Mouse (Mus musculus): ENCODE data around the gene Sh3rf3. TPM values are rescaled to one million over a fixed set of nuclear protein-coding genes. Genes with fewer than 3 reads are reported as not detected.

Sh3rf3 gene
- polyA plus RNA-seq, 1 experiment from 2014 or later = not detected

DNA sequence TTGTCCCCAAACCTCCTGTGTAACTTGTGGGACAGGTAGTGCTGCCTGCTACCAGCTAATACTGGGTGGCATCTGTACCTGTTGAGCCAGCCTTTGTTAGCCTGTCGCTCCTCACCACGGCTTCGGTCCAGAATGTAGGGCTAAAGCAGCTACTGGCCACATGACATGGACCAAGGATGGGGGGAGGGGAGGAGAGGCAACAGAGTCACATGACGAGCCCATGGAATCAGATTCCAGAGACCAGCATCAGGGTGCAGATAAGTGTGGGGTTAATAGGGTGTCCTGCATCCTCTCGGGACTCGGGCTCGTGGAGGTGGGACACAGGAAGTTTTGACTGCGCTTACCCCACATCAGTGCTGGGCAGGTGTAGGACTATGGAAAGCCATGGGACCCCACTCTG lies 292.7 kb downstream of the Sh3rf3 start:
- Histone ChIP-seq H3K4me2 (ENCODE audit: low read depth, low read length) (no peak overlapping the region), H3K27me3 (ENCODE audit: insufficient read depth, low read length) (no peaks in the 10 kb centered on the region), H3K27ac (ENCODE audit: low read depth) (no peak overlapping the region), H3K9me3 (ENCODE audit: low read length) (no peaks in the 10 kb centered on the region), H3K9ac (replicated peaks) (no peak overlapping the region), H3K36me3 (replicated peaks; ENCODE audit: insufficient read depth, low read length) (no peaks in the 10 kb centered on the region), H3K4me1 (ENCODE audit: insufficient read depth) (no peaks in the 10 kb centered on the region), H3K4me3 (ENCODE audit: low read depth, low read length) (no peak overlapping the region)
- 74% methylated on average over 8 of the region's 8 CpGs for WGBS (ENCODE audit: insufficient replicate concordance)
- ATAC-seq (no peak), DNase-seq (no peak)
- TF ChIP-seq EP300 (IDR thresholded peaks at IDR 0.05; ENCODE audit: low read depth) = no peak
- no peak for TF ChIP-seq CTCF (IDR thresholded peaks at IDR 0.05; ENCODE audit: low read depth)

DNA sequence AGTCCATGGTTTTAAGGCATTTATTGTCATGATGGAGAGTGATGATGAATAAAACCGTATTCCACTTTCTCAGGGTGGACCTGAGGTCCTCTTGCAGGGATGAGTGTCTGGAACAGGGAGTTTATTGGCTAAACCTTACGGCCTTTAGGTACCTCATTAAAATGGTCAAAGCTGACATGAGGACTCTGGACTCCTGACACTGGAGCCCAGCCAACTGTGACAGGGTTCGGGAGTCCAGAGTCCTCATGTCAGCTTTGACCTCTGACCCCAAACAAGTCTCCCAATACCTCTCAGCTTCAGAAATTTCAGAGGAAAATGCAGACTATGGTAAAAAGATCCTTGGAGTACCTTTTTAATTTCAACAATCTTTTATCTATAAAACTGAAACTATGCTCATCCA lies 293.5 kb downstream of the Sh3rf3 start:
- H3K4me1 ChIP-seq (ENCODE audit: insufficient read depth) = no peaks in the 10 kb centered on the region
- ATAC-seq (no peak), DNase-seq (no peak)
- no peaks in the 10 kb centered on the region for H3K36me3 ChIP-seq (replicated peaks; ENCODE audit: insufficient read depth, low read length)
- H3K4me3 ChIP-seq (ENCODE audit: low read depth, low read length) = no peak overlapping the region
- no peak overlapping the region for H3K4me2 ChIP-seq (ENCODE audit: low read depth, low read length)
- H3K9ac ChIP-seq (replicated peaks) = no peak overlapping the region
- 70% methylated on average over 3 of the region's 3 CpGs for WGBS (ENCODE audit: insufficient replicate concordance)
- no peak for TF ChIP-seq CTCF (IDR thresholded peaks at IDR 0.05; ENCODE audit: low read depth)
- no peak for TF ChIP-seq EP300 (IDR thresholded peaks at IDR 0.05; ENCODE audit: low read depth)
- H3K9me3 ChIP-seq (ENCODE audit: low read length) = no peaks in the 10 kb centered on the region
- H3K27ac ChIP-seq (ENCODE audit: low read depth) = no peak overlapping the region
- no peaks in the 10 kb centered on the region for H3K27me3 ChIP-seq (ENCODE audit: insufficient read depth, low read length)

DNA sequence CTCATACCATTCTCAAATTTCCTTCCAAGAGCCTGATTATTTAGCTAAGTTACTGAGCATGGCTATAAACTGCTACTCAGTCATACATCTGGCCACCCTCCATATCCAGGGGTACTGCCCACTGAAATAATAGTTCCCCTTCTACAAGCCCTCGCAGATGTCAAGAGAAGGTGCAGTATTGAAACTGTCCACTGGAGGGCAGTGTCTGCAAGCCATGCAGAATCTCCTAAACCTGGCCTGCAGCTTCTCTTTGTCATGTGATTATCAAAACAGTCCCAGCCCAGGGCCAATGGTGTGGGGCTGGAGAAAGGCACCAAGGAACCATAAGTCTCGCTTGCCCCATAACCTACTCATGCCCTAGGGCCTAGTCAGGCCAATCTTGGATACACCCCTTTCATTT lies 295.9 kb downstream of the Sh3rf3 start:
- H3K4me1 ChIP-seq (ENCODE audit: insufficient read depth) = no peaks in the 10 kb centered on the region
- ATAC-seq (no peak), DNase-seq (peak; percentile 77)
- H3K27ac ChIP-seq (ENCODE audit: low read depth) = no peak overlapping the region
- no peaks in the 10 kb centered on the region for H3K9me3 ChIP-seq (ENCODE audit: low read length)
- H3K4me3 ChIP-seq (ENCODE audit: low read depth, low read length) = no peak overlapping the region
- TF ChIP-seq EP300 (IDR thresholded peaks at IDR 0.05; ENCODE audit: low read depth) (no peak), CTCF (IDR thresholded peaks at IDR 0.05; ENCODE audit: low read depth) (peak; percentile 92)
- 15% methylated on average over 2 of the region's 2 CpGs for WGBS (ENCODE audit: insufficient replicate concordance)
- no peak overlapping the region for H3K9ac ChIP-seq (replicated peaks)
- no peaks in the 10 kb centered on the region for H3K36me3 ChIP-seq (replicated peaks; ENCODE audit: insufficient read depth, low read length)
- no peak overlapping the region for H3K4me2 ChIP-seq (ENCODE audit: low read depth, low read length)
- H3K27me3 ChIP-seq (ENCODE audit: insufficient read depth, low read length) = no peaks in the 10 kb centered on the region

DNA sequence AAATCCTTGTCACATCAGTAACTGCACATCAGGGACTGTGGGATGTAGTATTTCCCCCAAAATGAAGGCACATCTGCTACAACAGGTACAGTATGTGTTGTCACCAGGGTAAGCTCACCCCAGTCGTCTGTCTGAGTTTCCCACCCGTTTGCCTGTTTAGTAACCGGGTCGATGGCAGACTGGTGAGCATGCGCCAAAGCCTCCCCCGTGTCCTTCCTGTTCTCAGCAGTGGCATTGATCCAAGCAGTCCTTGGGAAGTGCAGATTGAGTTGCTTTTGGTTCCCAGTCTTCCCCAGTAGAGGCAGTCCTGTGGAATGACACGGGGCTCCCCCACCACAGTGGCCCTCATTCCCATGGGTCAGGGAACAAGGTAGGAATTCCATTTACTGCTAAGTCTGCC lies 297.2 kb downstream of the Sh3rf3 start:
- H3K9ac ChIP-seq (replicated peaks) = no peak overlapping the region
- no peak for TF ChIP-seq EP300 (IDR thresholded peaks at IDR 0.05; ENCODE audit: low read depth)
- TF ChIP-seq CTCF (IDR thresholded peaks at IDR 0.05; ENCODE audit: low read depth) = no peak
- no peaks in the 10 kb centered on the region for H3K9me3 ChIP-seq (ENCODE audit: low read length)
- no peak for DNase-seq
- 68% methylated on average over 7 of the region's 7 CpGs for WGBS (ENCODE audit: insufficient replicate concordance)
- H3K36me3 ChIP-seq (replicated peaks; ENCODE audit: insufficient read depth, low read length) = no peaks in the 10 kb centered on the region
- H3K4me3 ChIP-seq (ENCODE audit: low read depth, low read length) = no peak overlapping the region
- H3K4me1 ChIP-seq (ENCODE audit: insufficient read depth) = no peaks in the 10 kb centered on the region
- H3K27me3 ChIP-seq (ENCODE audit: insufficient read depth, low read length) = no peaks in the 10 kb centered on the region
- H3K4me2 ChIP-seq (ENCODE audit: low read depth, low read length) = no peak overlapping the region
- ATAC-seq = no peak
- H3K27ac ChIP-seq (ENCODE audit: low read depth) = no peak overlapping the region

DNA sequence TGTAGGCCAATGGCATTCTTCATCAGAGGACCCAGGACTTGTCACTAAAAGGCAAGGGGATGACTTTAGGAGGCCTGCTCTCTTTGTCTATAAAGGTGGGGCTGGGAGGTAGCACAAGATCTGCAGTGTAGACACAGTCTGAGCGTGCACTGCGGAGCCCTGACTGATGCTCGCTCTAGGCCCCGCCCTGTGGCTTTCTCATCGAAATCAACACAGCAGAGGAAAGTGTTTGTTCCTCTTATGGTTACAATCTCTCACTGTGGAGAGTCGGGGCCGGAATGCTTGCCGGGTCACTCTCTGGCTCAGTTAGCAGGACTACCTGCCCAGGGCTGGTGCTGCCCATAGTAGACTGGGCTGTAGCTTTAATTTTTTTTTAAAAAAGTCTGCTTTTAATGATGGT lies 299.6 kb downstream of the Sh3rf3 start:
- no peaks in the 10 kb centered on the region for H3K9me3 ChIP-seq (ENCODE audit: low read length)
- no peaks in the 10 kb centered on the region for H3K4me1 ChIP-seq (ENCODE audit: insufficient read depth)
- TF ChIP-seq EP300 (IDR thresholded peaks at IDR 0.05; ENCODE audit: low read depth) = no peak
- TF ChIP-seq CTCF (IDR thresholded peaks at IDR 0.05; ENCODE audit: low read depth) = no peak
- no peak overlapping the region for H3K9ac ChIP-seq (replicated peaks)
- H3K4me2 ChIP-seq (ENCODE audit: low read depth, low read length) = no peak overlapping the region
- H3K27ac ChIP-seq (ENCODE audit: low read depth) = no peak overlapping the region
- H3K27me3 ChIP-seq (ENCODE audit: insufficient read depth, low read length) = no peaks in the 10 kb centered on the region
- DNase-seq (no peak), ATAC-seq (no peak)
- WGBS (ENCODE audit: insufficient replicate concordance) = 46% methylated on average over 8 of the region's 8 CpGs
- H3K36me3 ChIP-seq (replicated peaks; ENCODE audit: insufficient read depth, low read length) = no peaks in the 10 kb centered on the region
- no peak overlapping the region for H3K4me3 ChIP-seq (ENCODE audit: low read depth, low read length)

DNA sequence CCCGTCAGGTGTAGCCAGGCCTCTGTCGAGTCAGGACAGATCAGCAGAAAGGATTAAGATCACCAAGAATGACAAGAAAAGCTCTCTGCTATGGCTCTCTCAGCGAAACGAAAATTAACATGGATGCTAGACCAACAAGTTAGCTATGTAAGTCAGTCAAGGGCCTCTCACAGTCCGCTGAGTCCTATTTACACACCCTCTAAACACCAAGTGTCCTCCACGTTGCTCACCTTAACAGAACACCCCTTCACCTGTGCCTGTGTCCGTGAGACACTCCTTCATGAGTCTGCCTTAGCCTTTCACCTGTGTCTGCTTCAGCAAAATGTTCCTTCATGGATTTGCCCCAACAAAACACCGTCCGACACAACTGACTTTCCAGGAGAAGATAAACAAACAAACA lies 300.2 kb downstream of the Sh3rf3 start:
- ATAC-seq (no peak), DNase-seq (no peak)
- TF ChIP-seq EP300 (IDR thresholded peaks at IDR 0.05; ENCODE audit: low read depth) = no peak
- no peak for TF ChIP-seq CTCF (IDR thresholded peaks at IDR 0.05; ENCODE audit: low read depth)
- Histone ChIP-seq H3K4me3 (ENCODE audit: low read depth, low read length) (no peak overlapping the region), H3K4me2 (ENCODE audit: low read depth, low read length) (no peak overlapping the region), H3K36me3 (replicated peaks; ENCODE audit: insufficient read depth, low read length) (no peaks in the 10 kb centered on the region), H3K9me3 (ENCODE audit: low read length) (no peaks in the 10 kb centered on the region), H3K27ac (ENCODE audit: low read depth) (no peak overlapping the region), H3K27me3 (ENCODE audit: insufficient read depth, low read length) (no peaks in the 10 kb centered on the region), H3K4me1 (ENCODE audit: insufficient read depth) (no peaks in the 10 kb centered on the region), H3K9ac (replicated peaks) (no peak overlapping the region)
- 74% methylated on average over 9 of the region's 9 CpGs for WGBS (ENCODE audit: insufficient replicate concordance)
